13 mouse cellular contexts compared by ENCODE assay signal in genomic region chr12:10878791-10879190, GRCm38 (mm10).
A peak's percentile ranks its signal among the peaks of the same experiment; 100 is the strongest.
DNase-seq lines count a peak whose midpoint lies in the region.
"Had no signal": no experiment of that assay in that cellular context is flagged by ENCODE, and none has a peak within 500 bp of the region (broad histone marks: within the 10 kb centered on the region; RNA-seq: fewer than 3 reads in every experiment).

No protein-coding gene starts in this region.

- DNase-seq in layer of hippocampus, adult 9-11 months = peak; percentile 18
- DNase-seq in layer of hippocampus, adult 11-12 months (ENCODE audit: low spot score) = no peak
- DNase-seq: adrenal gland, adult 2 months; adrenal gland, adult 8-10 months; adrenal gland, postnatal 10 days; adrenal gland, postnatal 14 days; adrenal gland, postnatal 25 days; adrenal gland, postnatal 36 days; B cell, adult 2 months; cerebellum, adult 11 months; cerebellum, adult 11-12 months; cerebellum, adult 18-20 months; cerebellum, adult 2 months had no signal
